Mouse (Mus musculus) urinary bladder, postnatal 25 days (tissue): ENCODE results near the gene Stk39.

Experiments
- DNase-seq: peaks from one replicate; pipeline ENCODE4 v3.0.0; 2022; ENCODE audit warnings: low spot score

Stk39 gene

DNA sequence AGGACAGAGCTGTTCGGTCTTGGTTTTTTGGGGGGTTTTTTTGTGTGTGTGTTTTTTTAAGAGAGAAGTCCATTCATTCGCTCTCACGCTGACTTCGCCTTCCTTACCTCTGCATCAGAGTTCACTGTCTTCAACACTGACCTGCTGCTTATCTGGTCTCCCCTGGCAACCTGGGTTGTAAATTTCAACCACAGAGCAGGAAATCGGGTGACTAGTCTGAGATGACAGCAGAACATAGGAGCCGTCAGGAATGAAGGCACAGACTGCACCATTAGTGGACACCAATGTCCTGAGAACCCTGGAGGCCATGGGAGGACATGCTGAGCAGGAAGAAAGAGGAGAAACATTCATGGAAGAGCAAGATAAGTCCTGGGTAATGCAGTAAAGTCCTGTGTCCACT, 51.1 kb downstream of the Stk39 start:
- no peak for DNase-seq

DNA sequence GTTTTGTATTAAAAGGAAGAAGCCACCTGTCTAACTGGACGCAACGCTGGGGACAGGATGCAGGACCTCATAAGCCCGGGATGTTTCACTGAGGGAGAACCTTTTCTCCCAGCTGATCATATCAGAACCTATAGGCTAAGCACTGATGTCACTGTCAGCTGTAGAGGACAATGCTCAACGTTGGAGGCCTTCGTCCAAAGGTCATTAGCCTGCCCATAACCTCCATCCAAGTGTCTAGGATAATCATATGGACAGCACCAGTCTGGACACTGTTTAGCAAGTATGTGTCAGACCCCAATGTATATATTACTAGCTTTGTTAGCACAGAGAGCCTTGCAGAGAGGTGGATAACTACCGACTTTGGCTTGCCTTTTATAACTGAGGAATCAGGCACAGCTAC, 51.8 kb downstream of the Stk39 start:
- no peak for DNase-seq

DNA sequence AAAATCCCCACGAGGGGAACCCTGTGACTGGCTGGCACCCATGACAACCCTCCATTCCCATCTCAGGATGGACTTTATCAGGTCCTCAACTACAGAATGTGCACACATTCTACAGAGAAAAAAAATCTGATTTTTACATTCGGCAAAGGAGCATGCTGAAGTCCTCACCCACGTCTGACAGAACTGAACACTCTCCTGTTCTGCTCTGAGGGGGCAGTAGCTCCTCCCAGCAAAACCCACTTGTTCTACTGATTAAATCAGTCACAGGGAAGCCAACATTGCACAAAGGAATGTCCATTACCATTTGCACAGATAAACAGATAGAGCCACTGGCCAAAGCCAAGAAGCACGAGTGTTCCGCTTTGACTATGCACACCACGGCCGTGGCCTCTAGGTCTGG, 52.3 kb downstream of the Stk39 start:
- no peak for DNase-seq

DNA sequence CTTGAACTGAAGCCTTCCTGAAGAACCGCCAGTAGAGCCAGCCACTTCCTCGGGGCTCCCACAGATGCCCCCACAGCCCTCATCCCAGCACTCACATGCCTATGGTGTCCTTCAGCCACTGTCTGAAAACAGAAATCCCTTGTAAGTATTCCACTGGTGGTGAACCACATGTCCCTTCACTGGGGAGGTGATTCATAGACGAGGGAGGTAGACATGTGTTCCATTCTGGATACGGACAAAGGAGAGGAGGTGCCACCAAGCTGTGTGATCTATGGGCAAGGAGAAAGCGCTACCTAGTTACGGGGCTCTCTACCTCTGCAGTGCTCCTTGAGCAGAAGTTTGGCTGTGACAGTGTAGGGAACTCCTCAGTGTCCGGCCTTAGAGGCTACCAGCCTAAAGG, 52.9 kb downstream of the Stk39 start:
- no peak for DNase-seq

DNA sequence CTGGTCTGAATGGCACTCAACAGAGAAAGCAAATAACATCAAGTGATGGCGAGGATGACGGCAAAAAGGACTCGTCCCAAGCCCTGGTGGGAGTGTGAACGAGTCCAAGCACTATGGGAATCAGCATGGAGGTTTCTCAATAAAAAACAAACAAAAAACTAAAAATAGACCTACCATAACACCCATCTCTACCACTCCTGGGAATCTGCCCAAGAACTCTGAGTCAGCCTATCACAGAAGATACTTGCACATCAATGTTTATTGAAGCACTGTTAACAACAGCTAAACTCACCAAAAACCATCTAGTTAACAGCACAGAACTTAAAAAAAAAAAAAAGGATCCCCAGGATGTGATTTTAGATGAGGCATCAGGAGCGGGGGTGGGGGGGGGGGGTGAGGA, 55.0 kb downstream of the Stk39 start:
- no peak for DNase-seq

DNA sequence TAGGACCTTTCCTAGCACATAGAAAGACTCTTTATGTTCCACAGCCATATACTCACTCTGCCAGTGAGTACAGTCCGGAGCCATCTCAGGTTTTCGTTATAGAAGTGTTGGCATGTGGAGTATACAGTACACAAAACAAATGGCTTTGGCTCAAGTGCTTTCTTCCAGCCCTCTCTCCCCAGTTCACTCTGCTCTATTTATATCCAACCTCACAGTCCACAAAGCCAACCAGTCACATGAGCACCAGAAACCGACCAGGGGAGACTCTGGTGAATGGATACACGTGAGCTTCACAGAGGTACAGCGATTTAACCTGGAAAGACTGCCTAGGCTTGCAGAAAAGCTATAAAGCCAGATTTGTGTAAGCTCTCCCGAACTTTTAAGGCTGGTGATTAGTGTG, 56.4 kb downstream of the Stk39 start:
- DNase-seq, result no peak

DNA sequence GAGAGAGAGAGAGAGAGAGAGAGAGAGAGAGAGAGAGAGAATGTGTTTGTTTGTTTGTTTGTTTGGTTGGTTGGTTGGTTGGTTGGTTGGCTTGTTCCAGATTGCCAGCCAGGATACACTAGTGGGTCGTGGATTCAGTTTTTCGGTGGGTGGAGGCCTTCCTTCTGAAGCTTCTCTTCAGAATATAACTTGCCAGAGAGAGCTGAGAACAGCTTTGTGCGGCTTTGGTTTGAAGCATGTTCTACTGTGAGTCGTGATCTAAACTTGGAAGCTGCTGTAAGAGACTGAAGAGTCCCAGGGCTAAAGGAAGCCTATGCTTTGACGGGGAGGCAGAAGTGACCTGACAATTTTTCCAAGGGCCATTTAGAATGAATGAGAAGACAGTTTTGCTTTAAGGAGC, 59.9 kb downstream of the Stk39 start:
- DNase-seq, result no peak

DNA sequence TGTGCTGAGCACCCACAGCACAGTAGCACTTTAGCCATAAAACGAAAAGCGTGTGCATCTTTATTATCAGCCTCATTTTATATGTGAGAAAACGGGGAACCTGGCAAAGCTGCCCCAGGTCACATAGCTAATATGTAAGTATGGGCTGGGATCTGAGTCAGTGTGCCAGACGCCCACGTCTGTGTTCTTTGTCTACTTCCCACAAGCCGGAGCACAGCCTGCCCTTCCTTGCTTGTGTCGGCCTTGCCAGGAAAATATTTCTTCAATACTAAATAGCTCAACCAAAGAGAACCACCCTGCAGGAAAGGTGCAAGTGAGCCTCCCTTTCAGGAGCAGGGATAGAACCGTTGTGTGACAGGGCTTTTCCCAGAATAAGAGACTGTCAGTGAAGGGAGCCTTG, 60.9 kb downstream of the Stk39 start:
- no peak for DNase-seq

DNA sequence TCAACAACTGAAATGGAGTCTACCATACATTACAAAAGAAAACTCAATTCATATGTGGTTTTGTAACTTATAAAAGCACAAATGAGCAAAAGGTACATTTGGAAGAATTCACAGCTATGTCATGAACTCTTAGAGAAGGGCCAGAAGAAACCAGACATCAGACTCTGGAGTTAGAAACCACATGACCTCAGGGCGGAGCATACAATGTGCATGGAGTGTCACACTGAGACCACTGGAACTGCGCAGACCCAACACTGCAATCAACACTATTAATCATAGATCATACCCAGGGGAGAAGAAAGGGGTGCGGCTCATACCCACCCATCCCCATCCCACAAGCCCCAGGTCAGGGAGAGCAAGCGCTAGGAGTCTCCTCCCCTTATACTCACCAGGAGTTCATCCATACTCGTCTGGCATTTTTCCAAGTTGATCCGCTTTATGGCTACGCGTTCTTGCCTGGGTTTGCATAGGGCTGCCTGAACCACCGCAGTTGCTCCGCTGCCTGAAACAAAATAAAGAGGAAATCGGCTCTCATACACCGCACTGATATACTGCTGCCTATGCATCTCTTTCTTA, 62.3 kb downstream of the Stk39 start:
- no peak for DNase-seq

DNA sequence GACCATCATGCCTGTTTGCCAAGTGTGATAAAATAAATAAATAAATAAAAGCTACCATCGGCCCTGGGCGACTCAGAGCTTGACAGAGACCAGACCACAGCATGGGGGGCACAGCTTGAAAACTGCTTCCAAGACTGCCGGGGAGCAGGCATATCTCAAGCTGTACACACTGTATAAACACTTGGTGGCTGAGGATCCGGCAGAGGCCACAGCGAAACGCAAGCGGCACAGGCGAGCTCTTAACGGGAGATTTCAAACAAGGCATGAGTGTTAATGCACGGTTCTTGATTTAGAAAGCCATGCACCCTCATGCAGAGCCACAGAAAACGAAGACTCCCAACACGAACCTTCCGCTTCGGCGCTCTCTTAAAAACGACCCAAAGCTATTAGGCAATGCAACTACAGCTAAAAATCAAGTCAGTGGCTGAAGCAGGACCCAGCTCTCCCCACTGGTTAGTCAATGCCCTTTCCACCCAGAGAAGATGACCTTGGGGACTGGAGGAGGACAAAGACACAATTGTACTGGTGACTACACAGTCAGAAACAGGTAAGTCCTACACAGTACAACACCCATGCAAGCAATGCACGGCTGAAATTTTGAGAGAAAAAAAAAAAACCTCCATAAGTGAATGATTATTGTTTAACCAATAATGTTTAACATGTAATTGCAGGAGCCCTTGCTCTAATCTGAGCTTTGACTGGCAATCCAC, 63.6 kb downstream of the Stk39 start:
- no peak for DNase-seq

DNA sequence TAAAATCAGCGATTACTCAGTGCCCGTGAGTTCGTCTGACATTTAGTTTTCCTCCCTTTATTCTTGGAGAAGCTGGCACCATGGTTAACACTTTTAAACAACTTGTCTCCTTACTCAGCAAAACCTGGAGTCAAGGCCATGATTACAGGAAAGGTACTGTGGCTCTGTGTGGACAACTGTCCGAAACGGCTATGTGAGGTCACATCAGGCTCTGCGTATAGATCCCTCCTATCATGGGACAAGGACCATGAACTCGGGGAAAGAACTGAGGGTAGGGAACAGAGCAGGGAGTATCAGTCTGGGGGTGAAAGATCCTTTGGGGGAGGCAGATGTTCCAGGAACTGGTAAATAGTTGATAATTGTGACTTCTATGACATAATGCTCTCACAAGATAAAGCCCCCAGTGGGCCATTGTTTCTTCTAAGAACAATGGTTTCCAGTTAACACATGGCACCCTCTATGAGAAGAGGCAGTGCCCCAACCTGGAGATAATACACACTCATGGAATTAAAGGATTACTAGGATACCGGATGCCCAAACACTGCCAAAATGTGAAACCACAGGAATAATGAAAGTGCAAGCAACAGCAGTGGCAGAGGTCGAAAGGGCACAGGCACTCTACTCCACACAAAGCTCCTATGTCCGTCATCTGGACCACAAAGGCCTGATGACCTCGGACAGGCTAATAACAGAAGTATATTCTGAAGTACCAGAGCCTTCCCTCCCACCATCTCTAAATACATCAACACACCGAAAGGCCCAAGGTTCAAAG, 64.7 kb downstream of the Stk39 start:
- DNase-seq, result no peak

DNA sequence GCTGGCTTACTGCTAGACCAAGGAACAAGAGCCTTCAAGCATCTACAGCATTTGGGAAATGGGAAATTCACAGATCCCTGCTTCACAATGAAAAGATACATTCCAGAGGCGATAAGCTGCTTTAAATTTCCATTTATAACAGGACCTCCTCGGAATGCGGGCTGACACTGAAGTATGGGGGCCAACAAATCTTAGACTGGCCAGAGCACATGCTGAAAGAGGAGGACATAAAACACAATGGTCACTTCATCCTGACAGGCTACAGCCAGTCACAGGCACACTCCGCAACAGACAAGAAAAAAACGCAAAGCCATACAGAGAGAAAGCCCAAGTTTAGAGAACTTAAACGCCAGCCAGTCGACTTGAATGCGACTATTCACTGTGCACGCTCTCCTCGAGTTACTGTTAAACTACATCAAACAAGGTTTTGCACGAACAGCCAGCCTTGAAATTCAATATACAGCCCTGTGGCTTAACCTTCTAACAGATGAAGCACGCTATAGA, 65.4 kb downstream of the Stk39 start:
- no peak for DNase-seq

DNA sequence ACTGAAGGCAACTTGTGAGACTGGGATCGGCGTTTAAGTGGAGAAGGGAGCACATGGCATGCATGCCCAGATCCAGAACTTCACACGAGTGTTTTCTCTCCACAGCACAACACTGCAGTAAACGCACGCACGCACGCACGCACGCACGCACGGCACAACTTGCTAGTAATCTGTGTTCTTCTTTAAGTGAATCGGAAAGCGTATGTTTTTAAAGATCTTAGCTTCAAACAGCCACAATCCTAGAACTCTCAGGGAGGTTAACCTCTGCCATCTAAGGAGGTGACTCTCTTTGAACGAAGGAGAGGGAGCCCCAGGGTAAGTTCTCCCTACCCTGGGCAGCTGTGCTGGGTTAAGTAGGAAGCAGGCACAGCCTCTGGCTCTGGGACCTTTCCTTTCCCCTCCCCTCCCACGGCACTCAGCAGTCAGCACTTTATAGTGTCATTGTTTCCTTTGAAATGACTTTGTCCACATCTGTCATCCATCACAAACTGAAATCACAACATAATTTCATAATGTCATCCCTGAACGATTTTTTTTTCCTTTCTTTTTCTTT, 66.8 kb downstream of the Stk39 start:
- DNase-seq, result no peak

DNA sequence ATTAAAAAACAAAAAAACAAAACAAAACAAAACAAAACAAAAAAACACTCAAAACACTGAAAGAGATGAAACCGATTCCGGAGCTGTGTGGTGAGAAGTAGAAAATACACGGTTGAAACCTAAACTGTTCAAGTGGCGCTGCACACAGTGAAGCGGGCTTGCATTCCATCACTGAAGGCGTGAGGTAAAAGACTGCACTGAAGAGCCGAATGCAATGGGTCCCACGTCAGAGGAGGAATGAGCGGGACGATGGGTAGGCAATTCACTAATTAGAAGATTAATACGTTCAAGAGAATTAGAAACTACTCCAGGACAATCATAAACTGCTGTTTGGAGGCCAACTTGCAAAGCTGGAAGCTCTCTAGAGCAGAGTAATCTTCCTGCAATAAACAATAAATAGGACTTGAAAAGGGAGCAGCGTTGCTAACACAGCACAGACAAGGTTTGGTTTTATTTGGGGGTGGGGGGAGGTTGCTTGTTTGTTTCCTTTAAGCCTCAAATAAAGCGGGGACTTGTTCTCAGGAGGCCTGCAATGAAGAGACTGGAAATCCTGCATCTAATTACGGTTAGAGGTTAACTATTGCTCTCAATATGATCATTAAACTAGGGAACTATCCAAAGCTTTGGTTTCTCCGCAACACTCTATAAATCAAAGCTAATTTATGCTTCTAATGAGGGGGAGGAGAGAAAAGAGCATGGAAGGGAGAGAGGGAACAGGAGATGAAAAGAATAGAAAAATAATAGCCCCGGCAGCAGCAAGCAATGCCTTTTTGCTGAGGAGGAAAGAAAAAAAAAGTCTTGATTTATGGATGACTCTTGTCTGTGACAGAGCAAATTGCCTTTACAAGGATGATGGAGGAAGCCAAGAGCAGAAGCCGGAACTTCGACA, 67.5 kb downstream of the Stk39 start:
- no peak for DNase-seq

DNA sequence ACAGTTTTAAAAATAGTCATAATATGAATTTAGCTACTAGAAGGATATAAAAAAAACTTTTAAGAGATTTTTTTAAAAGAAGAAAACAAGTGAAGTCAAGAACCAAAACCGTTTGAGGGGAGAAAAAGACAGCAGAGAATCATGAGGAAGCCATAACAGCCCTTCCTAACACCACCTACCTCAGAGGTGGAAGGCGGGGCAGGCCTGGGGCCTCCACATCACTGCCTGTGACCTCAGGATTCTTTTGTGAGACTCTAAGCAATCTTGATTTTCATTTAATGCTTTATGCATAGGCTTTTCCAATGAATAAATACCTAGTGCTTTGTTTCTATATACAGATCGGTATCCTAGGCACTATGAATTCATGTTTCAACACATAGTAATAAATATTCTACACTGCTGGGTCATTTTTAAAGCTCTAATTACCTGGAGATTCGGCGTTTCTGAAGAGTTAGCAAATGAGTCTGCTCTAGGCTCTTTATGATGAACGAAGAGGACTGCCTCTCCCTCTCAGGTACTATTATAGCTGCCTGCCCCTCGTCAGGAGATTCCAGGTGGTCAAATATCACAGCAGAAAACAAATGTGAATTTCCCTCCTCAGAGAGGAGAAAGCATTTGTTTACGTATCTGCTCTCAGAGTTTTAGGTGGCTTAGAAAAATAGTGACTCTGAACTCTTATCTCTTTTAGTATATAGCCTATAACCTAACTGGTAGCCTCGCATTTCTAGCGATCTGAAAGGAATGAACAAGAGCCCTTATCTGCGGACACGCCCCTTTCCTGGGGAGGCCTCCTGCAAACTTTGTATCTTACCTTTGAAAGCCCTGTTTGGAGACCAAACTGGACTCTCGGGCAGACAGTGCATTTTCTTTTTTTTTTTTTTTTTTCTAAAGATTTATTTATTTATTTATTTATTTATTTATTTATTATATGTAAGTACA, 78.2 kb downstream of the Stk39 start:
- DNase-seq, result no peak

DNA sequence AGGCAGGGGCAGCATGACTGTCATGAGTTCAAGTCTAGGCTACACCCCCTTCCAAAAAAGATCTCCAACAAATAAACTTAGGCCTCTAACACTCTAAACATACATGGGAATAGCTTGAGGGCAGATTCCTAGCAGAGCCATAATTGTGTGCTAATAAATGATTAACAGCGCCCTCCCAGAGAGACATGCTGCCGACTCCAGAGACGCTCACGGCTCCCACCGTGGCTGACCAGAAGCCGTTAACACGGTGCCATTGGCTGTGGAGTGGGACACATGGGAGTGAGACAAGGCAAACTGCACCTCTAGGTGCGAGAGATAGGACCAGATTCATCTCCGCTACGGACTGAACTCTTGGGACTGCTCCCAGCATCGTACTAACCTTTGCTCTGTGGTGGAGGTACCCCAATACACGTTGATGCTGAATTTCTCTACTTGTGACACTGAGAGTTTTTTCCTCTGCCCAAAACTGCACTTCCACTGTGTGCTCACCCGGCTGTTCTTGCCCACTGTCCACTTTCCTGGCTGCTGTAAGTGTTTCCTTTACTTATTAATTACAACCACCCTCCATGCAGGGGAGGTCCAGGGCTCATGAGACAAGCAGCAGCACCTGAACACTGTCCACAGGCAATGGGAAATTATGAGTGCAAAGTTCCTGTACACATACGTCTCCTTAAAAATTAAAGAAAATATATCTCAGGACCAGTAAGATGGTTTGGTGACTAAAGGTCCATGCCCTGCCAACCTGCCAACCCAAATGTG, 84.1 kb downstream of the Stk39 start:
- DNase-seq, result no peak

DNA sequence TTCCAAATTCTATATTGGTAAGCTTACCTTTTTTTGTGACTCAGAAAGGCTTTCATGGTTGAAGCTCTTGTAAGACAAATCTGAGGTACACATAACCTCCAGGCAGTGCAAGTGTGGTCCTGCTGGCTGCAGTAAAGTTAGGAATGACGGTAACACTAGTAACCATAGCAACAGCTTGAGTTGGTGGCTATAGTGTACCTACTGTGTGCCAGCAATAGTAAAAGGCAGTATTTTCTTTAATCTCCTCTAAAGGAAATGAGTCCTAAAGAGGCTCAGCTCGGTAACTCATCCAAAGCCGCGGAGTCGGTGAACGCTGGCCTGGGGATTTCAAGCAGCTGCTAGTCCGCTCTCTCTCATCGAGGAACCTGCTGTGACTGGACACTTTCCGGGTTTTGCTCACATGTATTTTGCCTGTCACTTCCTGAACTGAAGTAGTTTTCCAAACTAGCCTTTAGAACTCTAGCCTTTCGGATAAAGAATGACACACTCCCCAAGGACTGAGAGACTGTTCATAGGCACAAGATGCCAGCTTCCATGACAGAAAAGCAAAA, 85.7 kb downstream of the Stk39 start:
- no peak for DNase-seq

DNA sequence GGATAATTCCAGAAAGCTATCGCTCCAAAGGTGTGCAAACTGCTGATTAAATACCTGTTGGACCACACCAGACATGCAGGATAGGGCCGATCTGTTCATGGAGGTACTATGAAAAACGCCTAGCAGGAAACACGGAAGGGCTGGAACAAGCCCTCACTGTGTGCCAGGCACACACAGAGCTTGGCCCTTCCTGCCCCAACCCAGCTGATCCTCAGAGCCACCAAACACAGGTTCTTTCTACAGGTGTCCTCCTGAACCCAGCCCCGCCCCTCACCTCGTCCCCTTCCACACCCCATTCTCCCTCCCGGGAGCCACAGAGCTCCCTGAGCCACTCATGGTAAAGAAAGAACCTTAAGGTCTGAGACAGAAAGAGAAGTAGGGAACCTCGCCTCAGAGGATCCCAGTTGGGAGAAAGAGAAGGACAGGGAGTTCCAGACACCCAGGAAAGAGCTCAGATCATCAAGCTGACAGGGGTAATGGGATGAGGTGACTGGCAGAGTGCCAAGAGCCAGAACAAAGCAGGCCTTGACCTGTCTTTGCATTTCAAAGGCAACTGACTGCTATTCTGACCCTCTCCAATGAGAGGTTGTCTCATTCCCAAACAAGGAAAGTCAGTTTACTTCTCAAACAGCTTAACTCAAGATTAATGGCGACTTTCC, 86.3 kb downstream of the Stk39 start:
- DNase-seq, result no peak

DNA sequence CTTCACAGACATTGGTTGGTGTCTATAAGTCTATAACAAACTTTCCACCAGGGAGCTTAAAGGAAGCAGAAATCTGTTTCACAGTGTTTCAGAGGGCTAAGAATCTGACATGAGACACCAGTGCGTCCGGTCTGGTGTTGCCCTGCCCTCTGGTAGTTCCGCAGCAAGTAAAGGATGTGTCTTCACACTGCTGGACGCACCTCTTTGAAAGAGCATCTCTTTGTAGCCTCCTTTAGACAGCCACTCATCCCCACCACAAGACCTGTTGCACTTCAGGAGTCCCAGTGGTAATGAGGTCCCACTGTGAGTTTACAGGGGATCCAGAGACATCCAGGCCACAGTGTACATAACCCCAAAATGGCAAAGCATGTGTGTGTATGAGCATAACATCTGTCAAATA, 88.1 kb downstream of the Stk39 start:
- no peak for DNase-seq
